In the genomic region with DNA sequence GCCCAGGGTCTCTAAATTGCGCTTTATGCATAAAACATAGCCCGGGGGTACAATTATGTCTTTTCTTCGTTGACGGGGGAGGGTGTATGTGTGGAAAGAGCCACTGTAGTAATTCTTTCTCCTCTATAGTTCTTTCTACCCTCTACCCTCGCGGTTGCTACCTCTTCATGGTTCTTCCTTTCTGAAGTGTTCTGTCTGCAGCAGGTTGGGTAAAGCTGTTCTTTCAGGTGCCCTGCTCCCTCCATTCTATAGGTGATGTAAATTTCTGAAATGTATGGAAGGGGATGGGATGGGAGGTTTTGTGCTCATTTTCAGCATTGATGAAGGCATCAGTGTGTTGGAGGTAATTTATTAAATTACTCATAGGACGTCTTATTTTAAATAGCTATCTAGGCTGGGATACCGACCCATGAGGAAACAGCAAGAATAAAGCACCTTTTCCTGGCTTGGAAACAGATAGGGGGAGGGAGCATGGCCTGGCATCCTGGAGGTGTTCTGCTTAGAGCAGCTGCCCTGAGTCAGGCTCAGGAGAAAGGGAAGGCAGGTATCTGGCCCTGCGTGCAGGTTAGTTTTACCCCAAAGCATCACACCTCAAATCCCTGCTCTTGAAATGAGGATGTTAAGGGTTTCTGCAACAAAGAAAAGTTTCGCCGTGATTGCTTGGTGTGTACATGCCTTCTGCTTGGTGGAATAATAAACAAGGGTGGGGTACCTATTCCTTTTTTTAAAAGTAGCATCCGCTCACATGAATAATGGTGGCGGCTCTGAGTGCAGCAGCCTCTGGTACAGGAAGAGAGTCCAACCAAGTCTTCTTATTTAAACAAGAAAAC, we compare ENCODE assay signal across 8 mouse cellular contexts. TPM values are rescaled to one million over a fixed set of nuclear protein-coding genes. Genes with fewer than 3 reads are reported as not detected.
A peak's percentile ranks its signal among the peaks of the same experiment; 100 is the strongest.
DNase-seq lines count a peak whose midpoint lies in the region; ATAC-seq and TF ChIP-seq lines count a peak whose summit lies in the region.

No protein-coding gene starts in this region.

- ATAC-seq in heart, embryonic 15.5 days (replicated peaks; ENCODE audit: insufficient number of reproducible peaks, insufficient read depth, low FRiP score, low read depth) = no peak
- no peak for ATAC-seq in liver, embryonic 16.5 days (ENCODE audit: low read depth)
- no peak for ATAC-seq in stomach, postnatal 0 days (ENCODE audit: low FRiP score, low TSS enrichment)

- TF ChIP-seq EP300 in stomach, postnatal 0 days (optimal IDR thresholded peaks at IDR 0.05) = no peak

- TF ChIP-seq CTCF in testis, adult 2 months (IDR thresholded peaks at IDR 0.05; ENCODE audit: control insufficient read depth, insufficient read depth, insufficient replicate concordance, low read depth, low read length) = no peak
- no peak for TF ChIP-seq CTCF in stomach, postnatal 0 days (IDR thresholded peaks at IDR 0.05; ENCODE audit: low read depth)

- DNase-seq in testis, postnatal 14 days (ENCODE audit: low spot score) = no peak
- no peak for DNase-seq in stomach, postnatal 0 days (ENCODE audit: low spot score)
- no peak for DNase-seq in yolk sac, embryonic 10.5 days (ENCODE audit: low spot score)
- DNase-seq in adrenal gland, adult 2 months = no peak
- DNase-seq in layer of hippocampus, adult 11-12 months (ENCODE audit: low spot score) = no peak

- peak overlapping the region; percentile 50 for H3K4me3 ChIP-seq in testis, adult 2 months (ENCODE audit: control insufficient read depth, low read depth, low read length)
- peak overlapping the region; percentile 80 for H3K4me3 ChIP-seq in heart, embryonic 15.5 days
- H3K4me3 ChIP-seq in liver, embryonic 16.5 days (ENCODE audit: low read depth, low read length) = peak overlapping the region; percentile 34
- peak overlapping the region; percentile 87 for H3K4me3 ChIP-seq in stomach, postnatal 0 days (ENCODE audit: low read depth, low read length)

- H3K27ac ChIP-seq in testis, adult 2 months (ENCODE audit: control insufficient read depth, insufficient read depth, low read depth, low read length) = 0 out of 2 replicates have a peak overlapping the region, but pooled peaks have one; percentile 3
- no peak overlapping the region for H3K27ac ChIP-seq in heart, embryonic 15.5 days
- no peak overlapping the region for H3K27ac ChIP-seq in liver, embryonic 16.5 days (ENCODE audit: low read length)
- H3K27ac ChIP-seq in stomach, postnatal 0 days (replicated peaks) = no peak overlapping the region

- no peaks in the 10 kb centered on the region for H3K36me3 ChIP-seq in testis, adult 2 months (ENCODE audit: control insufficient read depth, insufficient read depth, low read length)
- H3K36me3 ChIP-seq in heart, embryonic 15.5 days = no peaks in the 10 kb centered on the region
- H3K36me3 ChIP-seq in liver, embryonic 16.5 days (ENCODE audit: control insufficient read depth, insufficient read depth) = no peaks in the 10 kb centered on the region
- H3K36me3 ChIP-seq in stomach, postnatal 0 days (ENCODE audit: control insufficient read depth, insufficient read depth, low read length) = no peaks in the 10 kb centered on the region

- peak overlapping the region; percentile 12; the same call in 1 of the 2 replicates for H3K9ac ChIP-seq in heart, embryonic 15.5 days
- no peak overlapping the region for H3K9ac ChIP-seq in liver, embryonic 16.5 days (ENCODE audit: low read depth, low read length)
- H3K9ac ChIP-seq in stomach, postnatal 0 days (ENCODE audit: low read length) = peak overlapping the region; percentile 35; the same call in 1 of the 2 replicates

- H3K4me2 ChIP-seq in heart, embryonic 15.5 days = peak overlapping the region; percentile 86
- peak overlapping the region; percentile 48 for H3K4me2 ChIP-seq in liver, embryonic 16.5 days (ENCODE audit: low read depth, low read length)
- peak overlapping the region; percentile 85 for H3K4me2 ChIP-seq in stomach, postnatal 0 days (replicated peaks; ENCODE audit: low read depth)

- H3K4me1 ChIP-seq in testis, adult 2 months (ENCODE audit: control insufficient read depth, insufficient read depth, low read length) = peaks cover 6% of the 10 kb centered on the region
- peaks cover 30% of the 10 kb centered on the region for H3K4me1 ChIP-seq in heart, embryonic 15.5 days (replicated peaks)
- H3K4me1 ChIP-seq in liver, embryonic 16.5 days (ENCODE audit: control insufficient read depth, low read depth, low read length) = no peaks in the 10 kb centered on the region
- H3K4me1 ChIP-seq in stomach, postnatal 0 days (replicated peaks; ENCODE audit: control insufficient read depth, insufficient read depth) = peaks cover 2% of the 10 kb centered on the region; the same call in 1 of the 2 replicates

- no peaks in the 10 kb centered on the region for H3K27me3 ChIP-seq in testis, adult 2 months (ENCODE audit: control insufficient read depth, insufficient read depth, low read length)
- H3K27me3 ChIP-seq in heart, embryonic 15.5 days = no peaks in the 10 kb centered on the region
- H3K27me3 ChIP-seq in liver, embryonic 16.5 days (ENCODE audit: control insufficient read depth, insufficient read depth, low read depth, low read length) = peaks cover 21% of the 10 kb centered on the region
- no peaks in the 10 kb centered on the region for H3K27me3 ChIP-seq in stomach, postnatal 0 days (ENCODE audit: control insufficient read depth, insufficient read depth, low read length)

- no peak for TF ChIP-seq POLR2A in testis, adult 2 months (IDR thresholded peaks at IDR 0.05; ENCODE audit: control insufficient read depth, low read depth, low read length)

- no peaks in the 10 kb centered on the region for H3K9me3 ChIP-seq in heart, embryonic 15.5 days (replicated peaks)
- H3K9me3 ChIP-seq in liver, embryonic 16.5 days (replicated peaks; ENCODE audit: control insufficient read depth, low read length) = no peaks in the 10 kb centered on the region
- H3K9me3 ChIP-seq in stomach, postnatal 0 days (ENCODE audit: control insufficient read depth, low read length) = no peaks in the 10 kb centered on the region

- WGBS in heart, embryonic 15.5 days = 20% methylated on average over 13 of the region's 13 CpGs
- WGBS in liver, embryonic 16.5 days (ENCODE audit: insufficient replicate concordance) = 13% methylated on average over 13 of the region's 13 CpGs
- 12% methylated on average over 13 of the region's 13 CpGs for WGBS in stomach, postnatal 0 days

RNA-seq across cellular contexts. Expression of a gene that starts 1.7 kb away (rescaled TPM):
- 4.7 and 5.4 TPM in 2 replicates for polyA plus RNA-seq in testis, adult 2 months (2012; rRNA removed)
- polyA plus RNA-seq in heart, embryonic 15.5 days (2015; fragmentation: Nextera tagmentation; extraction: Ambion mirVana) = 15.1 and 17.2 TPM in 2 replicates
- 5.6 and 6.3 TPM in 2 replicates for polyA plus RNA-seq in liver, embryonic 16.5 days (2015; fragmentation: Nextera tagmentation; extraction: Ambion mirVana)
- 13.9 and 20.6 TPM in 2 replicates for polyA plus RNA-seq in stomach, postnatal 0 days (2015; fragmentation: Nextera tagmentation; extraction: Ambion mirVana)
- 10 to 100 TPM; 13.8 to 27.0 TPM for total RNA-seq in adrenal gland, adult 2 months (2021)
- polyA plus RNA-seq in adrenal gland, adult 2 months (2012; rRNA removed) = 38.4 and 39.7 TPM in 2 replicates

Comparison
In these comparisons a context has a peak if more than half of its experiments do, and no peak if none do; other contexts are left out.
1. H3K4me3 ChIP-seq: peak in every context shown above with its lines; median percentile 87 in stomach, postnatal 0 days; 80 in heart, embryonic 15.5 days; 50 in testis, adult 2 months; 34 in liver, embryonic 16.5 days.